Mouse (Mus musculus): ENCODE results near the gene Cuedc1. TPM values are rescaled to one million over a fixed set of nuclear protein-coding genes. Genes with fewer than 3 reads are reported as not detected.
"Not testable (repeated sequence)": the region's sequence is repeated elsewhere in the genome, so short reads cannot be mapped to it uniquely, and the experiment has no call there.

The Cuedc1 gene
- total RNA-seq, 4 experiments from 2014 or later: 46.1 to 114 (median 84.3) TPM

GRCm38 (mm10) chr11:88172601-88173325 is 74.9 kb downstream of the Cuedc1 start:
- no peak for DNase-seq

GRCm38 (mm10) chr11:88173386-88174025 is 75.6 kb downstream of the Cuedc1 start:
- no peak for DNase-seq

GRCm38 (mm10) chr11:88180467-88180958 is 82.7 kb downstream of the Cuedc1 start:
- DNase-seq: no peak

- peak; percentile 90 for DNase-seq
Observed at GRCm38 (mm10) chr11:88180959-88181619, 83.2 kb downstream of the Cuedc1 start.

- no peak for DNase-seq
Observed at GRCm38 (mm10) chr11:88184632-88185180, 86.8 kb downstream of the Cuedc1 start.

GRCm38 (mm10) chr11:88186078-88186946 is 88.5 kb downstream of the Cuedc1 start:
- no peak for DNase-seq

- DNase-seq: no peak
Observed at GRCm38 (mm10) chr11:88186947-88187243, 89.0 kb downstream of the Cuedc1 start.

GRCm38 (mm10) chr11:88187417-88188133 is 89.7 kb downstream of the Cuedc1 start:
- DNase-seq: peak; percentile 90

- DNase-seq: no peak
Observed at GRCm38 (mm10) chr11:88188216-88188615, 90.4 kb downstream of the Cuedc1 start.

- no peak for DNase-seq
Observed at GRCm38 (mm10) chr11:88188635-88189034, 90.8 kb downstream of the Cuedc1 start.

GRCm38 (mm10) chr11:88192595-88192994 is 94.7 kb downstream of the Cuedc1 start:
- DNase-seq: no peak

- DNase-seq: no peak
Observed at GRCm38 (mm10) chr11:88193098-88193823, 95.4 kb downstream of the Cuedc1 start.

- no peak for DNase-seq
Observed at GRCm38 (mm10) chr11:88193824-88194696, 96.2 kb downstream of the Cuedc1 start.

GRCm38 (mm10) chr11:88195699-88196098 is 97.8 kb downstream of the Cuedc1 start:
- not testable (repeated sequence) for DNase-seq

GRCm38 (mm10) chr11:88197153-88197576 is 99.3 kb downstream of the Cuedc1 start:
- no peak for DNase-seq

GRCm38 (mm10) chr11:88198223-88198622 is 100.4 kb downstream of the Cuedc1 start:
- no peak for DNase-seq

- no peak for DNase-seq
Observed at GRCm38 (mm10) chr11:88201172-88201571, 103.3 kb downstream of the Cuedc1 start.

GRCm38 (mm10) chr11:88202077-88202476 is 104.2 kb downstream of the Cuedc1 start:
- no peak for DNase-seq

GRCm38 (mm10) chr11:88203712-88204532 is 106.1 kb downstream of the Cuedc1 start, which contains the start of gene Mrps23:
TSS of gene Mrps23 (plus strand) at chr11:88204388.
- peak; percentile 92 for DNase-seq

Measured in adrenal gland, adult 8-10 months (tissue).